In genomic region chr2:131950598-131951095, GRCm38 (mm10) we compare ENCODE assay signal across 8 mouse cellular contexts. TPM values are rescaled to one million over a fixed set of nuclear protein-coding genes. Genes with fewer than 3 reads are reported as not detected.
DNase-seq lines count a peak whose midpoint lies in the region; ATAC-seq lines count a peak whose summit lies in the region.

Gene Prnd, plus strand, starts transcription at chr2:131950861.

- no peaks in the 10 kb centered on the region for H3K36me3 ChIP-seq in forebrain, embryonic 10.5 days (replicated peaks)
- H3K36me3 ChIP-seq in forebrain, embryonic 15.5 days, result no peaks in the 10 kb centered on the region

- no peak within 1 kb of the TSS for H3K9ac ChIP-seq in forebrain, embryonic 15.5 days (replicated peaks)

- ATAC-seq in forebrain, embryonic 15.5 days (replicated peaks), result no peak

- H3K4me1 ChIP-seq in forebrain, embryonic 10.5 days, result peaks cover 44% of the 10 kb centered on the region
- H3K4me1 ChIP-seq in forebrain, embryonic 15.5 days, result peaks cover 7% of the 10 kb centered on the region; the same call in 1 of the 2 replicates

- 0 out of 2 replicates have a peak within 1 kb of the TSS, but pooled peaks have one; percentile 15 for H3K27ac ChIP-seq in forebrain, embryonic 10.5 days
- no peak within 1 kb of the TSS for H3K27ac ChIP-seq in forebrain, embryonic 15.5 days (replicated peaks)

- H3K4me3 ChIP-seq in forebrain, embryonic 10.5 days, result no peak within 1 kb of the TSS
- H3K4me3 ChIP-seq in forebrain, embryonic 15.5 days, result no peak within 1 kb of the TSS

- no peaks in the 10 kb centered on the region for H3K9me3 ChIP-seq in forebrain, embryonic 10.5 days
- H3K9me3 ChIP-seq in forebrain, embryonic 15.5 days, result no peaks in the 10 kb centered on the region

- intact Hi-C loops in heart, postnatal 10 days (cut with DNase I), result no loop called here

- DNase-seq in forebrain, embryonic 10.5 days (ENCODE audit: extremely low spot score, low spot score), result no peak
- peak; percentile 1 for DNase-seq in right cerebral cortex, postnatal 25 days
- DNase-seq in right cerebral cortex, postnatal 14 days, result no peak
- peak; percentile 39 to 45 for DNase-seq in heart, postnatal 10 days
- DNase-seq in naive thymus-derived CD4-positive, alpha-beta T cell, adult 2 months (ENCODE audit: low read depth), result peak; percentile 52
- no peak for DNase-seq in MN1 (ENCODE audit: low spot score)
- DNase-seq in adrenal gland, adult 18-20 months (ENCODE audit: low spot score in 2 of 2), result no peak

- H3K27me3 ChIP-seq in forebrain, embryonic 10.5 days (ENCODE audit: poor library complexity, severe bottlenecking), result peaks cover 60% of the 10 kb centered on the region
- H3K27me3 ChIP-seq in forebrain, embryonic 15.5 days, result peaks cover 18% of the 10 kb centered on the region

- 14% methylated on average over 11 of the region's 11 CpGs for WGBS in forebrain, embryonic 10.5 days
- 20% methylated on average over 11 of the region's 11 CpGs for WGBS in forebrain, embryonic 15.5 days

- H3K4me2 ChIP-seq in forebrain, embryonic 15.5 days (replicated peaks), result no peak within 1 kb of the TSS; the same call in 1 of the 2 replicates

RNA-seq across cellular contexts. Expression of gene Prnd, which starts in this region (rescaled TPM):
- polyA plus RNA-seq in forebrain, embryonic 10.5 days (2016; fragmentation: Nextera tagmentation; extraction: Ambion mirVana), result 3.9 and 4.2 TPM in 2 replicates
- polyA plus RNA-seq in forebrain, embryonic 15.5 days (2015; fragmentation: Nextera tagmentation; extraction: Ambion mirVana), result 10.0 and 12.4 TPM in 2 replicates
- 10 to 100 TPM; 16.1 to 26.7 TPM for total RNA-seq in heart, postnatal 10 days (2021)
- under 1 TPM in 1 of 2 experiments, not detected in 1; 0.67 TPM for total RNA-seq in adrenal gland, adult 18-20 months (2021)

Comparison
In these comparisons a context has a peak if more than half of its experiments do, and no peak if none do; other contexts are left out.
1. RNA of gene Prnd (total RNA-seq): 16.1 to 26.7 TPM in heart, postnatal 10 days; 0.67 TPM in adrenal gland, adult 18-20 months; every median in the first group is over 10 times any median in the second.
2. DNase-seq: peak in right cerebral cortex, postnatal 25 days (single experiment), heart, postnatal 10 days (2 of 2) and naive thymus-derived CD4-positive, alpha-beta T cell, adult 2 months (single experiment); none in forebrain, embryonic 10.5 days (single experiment), right cerebral cortex, postnatal 14 days (single experiment), MN1 (single experiment) and adrenal gland, adult 18-20 months (0 of 2).